Mouse (Mus musculus) fat pad, adult 2 months (tissue): ENCODE data around the gene Ppp3r2.
A peak's percentile ranks its signal among the peaks of the same experiment; 100 is the strongest.

Experiments
- DNase-seq: peaks from one replicate; pipeline ENCODE4 v3.0.0-alpha.2; 2011; ENCODE audit warnings: low read depth, low spot score; ENCODE audit errors: extremely low read depth

The Ppp3r2 gene

DNA sequence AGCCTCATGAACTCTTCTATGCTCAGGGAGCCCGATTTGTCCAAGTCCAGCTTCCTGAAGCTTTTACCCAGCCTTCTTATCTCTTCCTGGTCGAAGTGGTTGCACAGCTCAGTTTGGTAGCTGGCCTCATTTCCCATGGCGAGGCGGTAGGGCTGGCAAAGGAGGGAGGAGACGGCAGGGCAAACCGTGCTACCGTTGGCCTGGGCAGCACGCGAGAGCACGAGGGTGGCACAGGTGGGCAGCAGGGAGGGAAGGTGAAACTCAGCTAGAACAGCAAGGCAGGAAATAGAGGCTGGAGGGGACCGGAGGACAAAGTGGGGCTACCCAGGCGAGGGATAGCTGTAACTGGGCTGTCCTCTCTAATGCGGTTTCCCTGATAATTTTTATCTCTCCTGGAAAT, at the start of gene Ppp3r2:
Gene Ppp3r2 (minus strand): TSS at position 213 of the 400 bp plus-strand sequence.
- DNase-seq: no peak

DNA sequence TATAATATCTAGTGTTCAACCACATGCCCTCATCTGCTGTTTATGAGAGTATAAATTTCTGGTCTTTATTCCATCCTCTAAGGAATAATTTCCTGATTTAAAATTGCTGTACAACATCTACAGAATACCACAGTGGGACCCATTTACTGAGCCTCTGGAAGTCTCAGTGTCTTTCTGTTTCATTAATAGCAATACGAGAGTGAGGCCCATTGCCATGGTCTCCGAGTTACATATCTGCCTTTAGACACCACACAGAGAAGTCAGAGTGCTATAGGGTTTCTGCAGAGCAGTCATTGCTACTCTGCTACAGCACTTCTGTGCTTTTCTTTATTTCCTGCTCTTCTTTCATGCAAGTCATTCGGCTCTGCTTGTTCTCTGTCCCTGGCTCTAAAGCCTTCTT, 47.5 kb upstream of the Ppp3r2 start:
- no peak for DNase-seq

DNA sequence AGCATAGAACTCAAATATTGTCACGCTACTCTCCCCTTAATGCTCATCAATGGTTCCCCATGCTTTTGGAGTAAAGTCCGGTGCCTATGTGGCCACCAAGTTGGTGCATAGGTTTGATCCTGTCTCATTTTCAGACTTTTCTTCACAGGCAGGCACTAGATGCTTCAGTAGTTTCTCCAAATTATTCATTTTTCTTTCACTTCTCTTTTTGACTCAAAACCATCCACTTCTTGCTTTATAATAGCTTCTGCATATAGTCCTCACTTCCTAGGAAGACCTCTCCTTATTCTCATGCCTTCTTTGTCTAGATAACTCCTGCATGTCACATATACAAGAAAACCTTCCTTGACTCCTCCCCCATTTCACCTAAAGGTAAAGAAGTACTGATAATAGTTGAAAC, 42.1 kb upstream of the Ppp3r2 start:
- no peak for DNase-seq

- no peak for DNase-seq
Measured at GRCm38 (mm10) chr4:49691405-49692194, 9.8 kb upstream of the Ppp3r2 start.

DNA sequence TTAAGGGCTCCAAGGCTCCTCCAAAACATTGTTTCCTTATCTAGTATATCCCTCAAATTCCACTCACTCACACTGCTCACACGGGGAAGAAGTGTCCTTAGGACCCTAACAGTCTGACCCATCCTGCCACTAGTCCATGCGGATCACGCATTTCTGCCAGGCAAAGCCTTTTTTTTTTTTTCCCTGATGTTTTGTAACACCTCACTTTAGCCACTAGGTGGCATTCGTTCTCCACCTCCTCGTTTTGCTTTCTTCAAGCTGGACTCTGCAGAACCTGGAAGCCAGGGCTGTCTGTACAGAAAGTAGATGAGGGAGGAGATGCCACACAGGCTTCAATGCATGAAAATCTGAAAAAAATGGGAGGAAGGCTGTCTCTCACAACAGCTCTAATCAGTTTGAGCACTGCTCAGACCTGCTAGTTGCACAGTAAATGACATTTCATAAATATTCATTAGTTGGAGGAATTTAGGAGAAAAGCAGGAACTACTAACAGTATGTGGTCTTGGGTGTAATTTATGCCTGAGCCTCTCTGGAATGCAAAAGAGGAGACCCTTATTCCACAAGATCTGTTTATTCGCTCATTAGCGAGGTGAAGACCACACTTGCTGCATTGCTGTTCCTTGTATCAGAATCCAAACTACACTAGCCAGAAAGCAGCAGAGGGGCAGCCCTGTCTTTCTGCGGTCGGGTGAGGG, 6.9 kb upstream of the Ppp3r2 start:
- no peak for DNase-seq

DNA sequence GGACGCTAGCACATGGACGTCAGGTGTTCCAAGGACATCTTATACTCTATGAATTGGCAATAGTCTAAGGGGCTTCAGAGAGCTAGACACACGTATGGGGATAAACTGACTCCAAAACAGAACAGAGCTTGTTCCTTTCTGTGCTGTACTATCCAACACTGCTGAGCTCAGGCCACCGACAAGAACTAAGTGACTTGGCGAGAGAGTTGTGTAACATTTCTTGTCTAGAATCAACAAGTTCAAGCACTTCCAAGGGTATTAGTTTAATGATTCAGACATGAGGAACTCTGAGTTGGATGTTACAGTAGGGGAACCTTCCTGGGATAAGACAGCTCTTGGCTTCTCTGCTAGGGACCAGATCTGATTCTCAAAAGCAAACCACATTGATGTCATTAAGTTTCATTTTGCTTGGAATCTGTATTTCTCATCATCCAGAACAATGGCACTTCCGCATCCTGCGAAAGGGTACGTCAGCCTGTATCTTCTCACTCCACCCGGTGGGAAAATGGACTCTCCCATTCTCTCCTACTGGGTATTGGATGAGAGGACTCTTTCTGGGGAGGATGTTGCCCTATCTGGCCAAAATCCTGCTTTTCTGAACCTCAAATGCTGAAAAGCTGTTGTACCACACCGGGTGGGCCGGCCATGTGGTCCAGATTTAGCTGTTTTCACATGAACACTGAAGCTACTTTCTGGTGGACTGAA, 1.5 kb downstream of the Ppp3r2 start:
- no peak for DNase-seq

GRCm38 (mm10) chr4:49676790-49677189, 5.0 kb downstream of the Ppp3r2 start:
- no peak for DNase-seq

DNA sequence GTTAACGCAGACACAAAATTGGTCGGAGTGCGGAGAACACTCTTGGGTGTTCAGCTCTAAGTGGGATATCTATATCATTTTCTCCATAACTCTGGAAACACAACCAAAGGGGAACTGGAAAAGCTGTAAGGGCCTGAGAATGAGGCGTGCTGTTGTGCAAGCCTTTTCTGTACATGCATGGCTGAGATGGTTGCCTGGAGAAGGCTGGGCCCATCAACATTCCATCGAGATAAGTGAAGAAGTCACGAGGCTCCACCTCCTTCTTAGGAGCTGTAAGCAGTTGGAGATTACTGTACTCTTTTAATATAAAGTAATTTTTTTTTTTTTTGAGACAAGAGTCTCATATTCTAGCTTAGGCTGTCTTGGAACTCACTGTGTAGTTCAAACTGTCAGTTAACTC, 5.8 kb downstream of the Ppp3r2 start:
- DNase-seq: no peak

DNA sequence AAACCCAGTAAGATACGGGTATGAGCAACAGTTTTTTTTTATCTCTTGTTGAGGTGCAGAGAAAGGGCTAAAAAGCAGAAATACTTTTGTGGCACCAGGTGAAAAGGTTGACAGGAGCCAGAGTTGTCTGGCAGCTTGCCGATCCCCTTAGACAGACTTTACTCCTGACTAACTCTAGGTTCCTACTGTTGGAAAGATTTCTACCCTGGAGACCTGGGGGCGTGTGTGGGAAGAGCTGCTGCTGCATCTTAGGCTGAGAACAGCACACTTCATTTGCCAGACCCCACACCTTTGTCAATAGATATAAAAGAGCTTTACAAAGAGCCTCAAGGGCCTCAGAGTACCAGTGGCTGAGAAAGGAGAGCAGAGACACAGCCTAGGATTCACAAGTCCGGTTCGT, 17.0 kb downstream of the Ppp3r2 start:
- no peak for DNase-seq

- DNase-seq: no peak
Measured at GRCm38 (mm10) chr4:49662231-49662630, 19.6 kb downstream of the Ppp3r2 start.

- no peak for DNase-seq
Measured at GRCm38 (mm10) chr4:49661664-49662063, 20.2 kb downstream of the Ppp3r2 start.

- no peak for DNase-seq
Measured at GRCm38 (mm10) chr4:49659421-49659820, 22.4 kb downstream of the Ppp3r2 start.

GRCm38 (mm10) chr4:49639913-49640312, 41.9 kb downstream of the Ppp3r2 start:
- DNase-seq: no peak

- no peak for DNase-seq
Measured at GRCm38 (mm10) chr4:49637821-49638220, 44.0 kb downstream of the Ppp3r2 start.

DNA sequence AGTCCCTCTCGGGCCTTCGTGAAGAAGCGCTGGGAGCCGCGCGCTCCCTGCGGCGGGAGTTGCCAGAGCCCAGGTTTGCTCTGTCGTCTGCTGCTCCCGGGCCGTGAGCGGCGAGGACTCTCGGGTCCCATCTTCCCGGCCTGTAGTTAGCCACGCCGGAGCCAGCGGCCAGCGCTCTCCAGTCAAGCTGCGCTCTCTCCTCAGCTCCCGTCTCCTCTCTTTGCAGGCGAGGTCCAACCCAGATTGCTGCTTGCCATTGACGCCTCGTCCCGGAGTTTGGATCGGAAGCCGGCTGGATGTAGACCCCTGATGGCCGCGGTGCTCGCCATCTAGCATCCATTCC, 49.7 kb downstream of the Ppp3r2 start:
- DNase-seq: no peak

- peak; percentile 66 for DNase-seq
Measured at GRCm38 (mm10) chr4:49631319-49632138, 50.3 kb downstream of the Ppp3r2 start, which contains the start of gene Rnf20. Gene Rnf20, plus strand, starts transcription at chr4:49632006.

GRCm38 (mm10) chr4:49628941-49629340, 52.9 kb downstream of the Ppp3r2 start:
- no peak for DNase-seq
